Mouse (Mus musculus) ovary, postnatal 10 days (tissue): ENCODE results near the gene Crx.
"Not testable (repeated sequence)": the region's sequence is repeated elsewhere in the genome, so short reads cannot be mapped to it uniquely, and the experiment has no call there.

Experiments used
- DNase-seq: peaks from one replicate; pipeline ENCODE4 v3.0.0; 2022; ENCODE audit warnings: low spot score

Crx gene

DNA sequence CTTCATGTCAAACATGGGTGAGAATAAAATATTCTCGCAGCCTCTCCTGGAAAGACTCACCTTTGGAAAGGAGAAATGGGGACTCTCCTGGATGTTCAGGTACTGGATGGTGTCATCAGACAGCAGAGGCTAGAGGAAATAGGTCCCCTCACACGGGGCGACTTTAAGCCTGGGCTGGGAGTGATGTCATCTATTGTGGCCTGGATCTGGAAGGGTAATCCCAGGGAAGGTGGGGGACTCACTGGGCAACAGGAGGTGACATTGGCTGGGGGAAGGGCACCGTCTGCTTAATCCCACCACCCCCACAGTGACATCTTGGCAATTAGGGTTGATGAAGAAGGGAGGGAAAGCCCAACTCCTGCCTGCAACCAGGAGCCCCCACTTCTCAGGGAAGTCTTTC, at the start of gene Crx:
Gene Crx (minus strand): TSS at position 213 of the 400 bp plus-strand sequence.
- no peak for DNase-seq

DNA sequence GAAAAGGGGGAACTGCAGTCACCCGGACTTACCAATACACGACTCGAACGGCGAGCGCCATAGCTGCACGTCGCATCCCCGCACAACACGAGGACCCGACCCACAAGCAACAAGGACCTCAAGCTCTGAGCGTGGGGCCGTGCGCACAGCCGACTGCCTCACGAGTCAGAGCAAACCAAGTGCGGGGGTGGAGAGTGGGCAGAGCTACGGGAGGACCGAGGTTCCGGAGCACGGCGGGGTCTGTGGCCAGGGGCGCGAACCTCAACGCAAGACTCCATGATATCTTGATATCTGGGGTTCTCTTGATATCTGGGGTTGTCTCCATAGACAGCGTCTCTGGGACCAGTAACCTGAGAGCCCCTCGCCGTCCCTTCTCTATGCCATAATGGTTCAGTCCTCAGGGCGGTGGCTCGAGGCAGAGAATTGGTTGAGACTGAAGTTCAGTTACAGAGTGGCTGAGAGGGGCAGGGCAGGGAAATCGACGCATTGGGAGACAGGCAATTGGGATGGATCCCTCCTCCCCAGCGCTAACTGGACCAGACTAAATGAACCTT, 42.5 kb upstream of the Crx start, which contains the start of gene Selenow:
Gene Selenow (minus strand): TSS at position 183 of the 554 bp plus-strand sequence.
- peak; percentile 87 for DNase-seq

DNA sequence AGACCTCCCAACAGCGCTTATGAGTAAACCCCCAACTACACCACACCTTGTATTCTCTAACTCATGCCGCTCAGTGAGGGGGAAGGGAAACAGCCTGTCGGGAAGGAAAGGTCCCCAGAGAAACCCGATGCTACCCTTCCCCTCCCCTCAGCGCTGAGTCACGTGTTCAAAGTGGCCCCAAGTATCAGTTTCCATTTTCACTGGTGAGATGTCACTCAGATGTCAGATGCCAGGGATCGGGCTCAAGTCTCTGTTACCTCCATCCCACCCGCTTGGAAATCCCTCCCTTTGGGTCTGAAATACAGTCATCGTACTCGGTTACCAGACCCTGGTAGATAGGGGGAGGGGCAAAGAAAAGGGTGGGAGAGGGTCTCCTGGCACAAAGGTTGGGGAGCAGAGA, 42.0 kb upstream of the Crx start:
- no peak for DNase-seq

DNA sequence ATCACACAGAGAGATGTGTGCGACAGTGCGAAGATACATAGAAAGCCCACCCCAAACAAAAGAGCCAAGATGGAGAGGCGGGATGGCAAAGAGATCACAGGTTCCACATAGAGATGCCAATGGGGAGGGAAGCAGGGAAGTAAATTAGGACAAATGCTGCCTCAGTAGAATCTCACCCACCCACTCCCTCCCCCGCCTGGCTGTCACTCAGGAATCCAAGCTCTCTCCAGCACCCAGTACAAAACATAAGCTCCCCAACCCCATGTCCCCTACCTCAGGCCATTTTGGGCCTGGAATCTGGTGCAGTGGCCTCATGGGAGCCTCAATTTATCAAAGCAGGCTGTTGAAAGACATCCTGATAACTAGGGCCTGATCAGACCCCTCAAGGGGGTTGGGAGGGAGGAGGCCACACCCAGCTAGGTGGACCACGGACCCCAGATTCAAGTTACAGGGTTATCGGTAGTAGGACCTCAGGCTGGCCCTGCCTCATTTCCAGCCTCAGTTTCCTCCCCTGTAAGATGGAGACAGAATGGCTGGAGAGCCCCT, 41.0 kb upstream of the Crx start:
- no peak for DNase-seq

DNA sequence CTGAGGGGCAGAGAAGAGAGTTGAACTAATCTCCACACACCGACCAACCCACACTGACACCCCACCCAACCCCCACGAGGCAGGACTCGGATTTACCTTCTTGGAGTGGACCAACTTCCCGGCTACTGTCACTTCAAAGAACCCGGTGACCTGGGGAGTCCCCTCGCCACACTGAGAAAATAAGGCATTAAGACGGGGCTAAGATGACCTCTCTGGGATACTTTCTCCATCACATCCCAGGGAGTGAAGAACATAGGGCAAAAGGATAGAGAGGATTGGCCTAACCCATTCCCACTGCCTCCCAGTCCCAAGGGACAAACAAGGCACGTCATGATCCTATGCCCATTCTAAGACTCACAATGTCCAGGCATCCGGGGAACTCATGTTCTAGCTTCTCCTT, 40.2 kb upstream of the Crx start:
- DNase-seq: no peak

DNA sequence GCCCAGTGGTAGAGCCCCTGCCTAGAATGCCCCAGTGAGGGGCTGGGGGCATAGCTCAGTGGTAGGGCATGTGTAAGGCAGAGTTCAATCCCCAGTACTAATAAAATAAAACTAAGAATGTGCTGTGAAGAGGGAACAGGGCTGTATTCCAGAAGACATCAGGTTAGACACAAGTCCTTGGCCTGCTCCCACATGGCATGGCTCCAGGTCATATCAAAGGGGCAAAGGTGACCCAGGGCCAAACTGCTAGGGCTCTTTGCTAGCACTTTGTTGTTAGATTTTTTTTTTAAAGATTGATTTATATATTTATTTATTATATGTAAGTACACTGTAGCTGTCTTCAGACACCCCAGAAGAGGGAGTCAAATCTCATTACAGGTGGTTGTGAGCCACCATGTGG, 38.6 kb upstream of the Crx start:
- no peak for DNase-seq

DNA sequence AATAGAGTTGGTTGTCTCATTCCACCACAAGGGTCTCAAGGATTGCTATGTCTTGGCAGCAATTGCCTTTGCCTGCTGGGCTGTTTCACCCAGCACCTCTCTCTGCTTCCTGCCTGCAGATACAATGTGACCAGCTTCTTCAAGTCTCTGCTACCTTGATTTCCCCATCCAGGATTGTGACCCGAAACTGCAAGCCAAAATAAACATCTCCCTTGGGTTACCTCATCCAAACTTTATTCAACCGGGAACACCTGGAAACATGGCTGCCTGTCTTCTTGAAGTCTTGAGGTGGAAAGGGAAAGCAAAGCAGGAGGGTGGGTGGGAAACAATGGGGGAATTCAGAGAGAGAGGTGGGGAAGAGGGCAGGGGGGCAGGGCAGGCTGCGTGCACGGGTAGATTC, 37.2 kb upstream of the Crx start:
- DNase-seq: no peak

DNA sequence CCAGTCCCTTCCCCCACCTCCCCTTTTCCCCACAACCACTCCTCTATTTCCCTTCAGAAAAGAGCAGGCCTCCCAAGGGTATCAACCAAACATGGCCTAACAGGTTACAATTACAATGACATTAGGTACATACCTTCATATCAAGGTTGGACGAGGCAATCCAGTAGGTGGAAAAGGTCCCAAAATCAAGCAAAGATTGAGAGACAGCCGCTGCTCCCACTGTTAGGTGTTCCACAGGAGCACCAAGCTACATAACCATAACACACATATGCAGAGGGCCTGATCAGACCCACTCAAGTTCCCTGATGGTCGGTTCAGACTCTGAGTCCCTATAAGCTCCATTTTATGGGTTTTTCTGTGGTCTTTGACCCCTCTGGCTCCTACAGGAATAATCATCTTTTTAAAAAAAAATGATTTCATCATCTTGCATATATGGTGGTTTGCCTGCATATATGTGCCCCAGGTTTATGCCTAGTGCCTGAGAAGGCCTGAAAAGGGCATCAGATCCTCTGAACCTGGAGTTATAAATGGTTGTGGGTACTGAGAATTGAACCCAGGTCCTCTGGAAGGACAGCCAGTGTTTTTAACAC, 36.5 kb upstream of the Crx start:
- DNase-seq: no peak

DNA sequence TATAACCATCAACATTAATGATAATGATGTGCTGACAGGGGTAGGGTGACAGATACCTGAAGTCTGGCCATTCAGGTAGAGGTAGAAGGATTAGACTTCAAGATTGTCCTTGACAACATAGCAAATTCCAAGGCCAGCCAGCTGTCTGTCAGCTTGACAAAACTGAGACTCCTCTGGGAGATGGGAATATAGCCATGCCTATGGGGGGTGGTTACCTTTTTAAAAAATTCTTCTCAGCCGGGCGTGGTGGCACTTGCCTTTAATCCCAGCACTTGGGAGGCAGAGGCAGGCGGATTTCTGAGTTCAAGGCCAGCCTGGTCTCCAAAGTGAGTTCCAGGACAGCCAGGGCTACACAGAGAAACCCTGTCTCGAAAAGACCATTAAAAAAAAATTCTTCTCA, 35.9 kb upstream of the Crx start:
- not testable (repeated sequence) for DNase-seq

DNA sequence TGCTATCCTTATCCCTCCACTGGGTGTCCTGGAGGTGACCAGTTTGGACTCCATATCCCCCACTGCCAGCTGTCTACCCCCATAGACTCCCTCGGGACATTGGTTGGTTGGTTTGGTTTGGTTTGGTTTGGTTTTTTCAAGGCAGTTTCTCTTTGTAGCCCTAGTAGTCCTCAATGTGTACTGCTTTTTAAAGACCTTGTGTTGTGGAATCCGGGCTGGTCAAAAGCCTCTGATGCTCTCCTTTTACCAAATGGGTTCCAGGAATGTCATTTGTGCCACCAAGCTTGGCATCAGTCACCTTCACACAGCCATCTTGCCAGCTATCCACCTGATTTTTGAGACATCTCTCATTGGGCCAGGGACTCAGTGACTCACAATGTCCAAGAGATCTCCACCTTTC, 35.0 kb upstream of the Crx start:
- DNase-seq: no peak

DNA sequence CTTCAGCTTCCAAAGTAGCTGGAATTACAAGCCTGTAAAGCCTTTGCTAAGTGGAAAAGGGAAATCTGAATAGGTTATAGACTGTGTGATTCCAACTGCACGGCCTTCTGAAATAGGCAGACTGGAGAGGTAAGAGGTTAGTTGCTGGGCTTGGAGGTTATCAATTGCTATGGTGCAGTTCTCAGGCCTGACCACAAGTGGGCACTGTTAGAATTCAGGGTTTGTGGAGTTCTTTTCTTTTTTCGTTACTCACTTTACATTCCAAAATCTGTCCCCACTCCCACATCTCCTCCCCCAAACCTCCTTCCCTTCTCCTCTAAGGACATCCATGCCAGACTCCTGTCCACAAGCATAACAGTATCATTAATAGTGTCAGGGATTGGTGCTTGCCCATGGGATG, 34.5 kb upstream of the Crx start:
- DNase-seq: no peak

DNA sequence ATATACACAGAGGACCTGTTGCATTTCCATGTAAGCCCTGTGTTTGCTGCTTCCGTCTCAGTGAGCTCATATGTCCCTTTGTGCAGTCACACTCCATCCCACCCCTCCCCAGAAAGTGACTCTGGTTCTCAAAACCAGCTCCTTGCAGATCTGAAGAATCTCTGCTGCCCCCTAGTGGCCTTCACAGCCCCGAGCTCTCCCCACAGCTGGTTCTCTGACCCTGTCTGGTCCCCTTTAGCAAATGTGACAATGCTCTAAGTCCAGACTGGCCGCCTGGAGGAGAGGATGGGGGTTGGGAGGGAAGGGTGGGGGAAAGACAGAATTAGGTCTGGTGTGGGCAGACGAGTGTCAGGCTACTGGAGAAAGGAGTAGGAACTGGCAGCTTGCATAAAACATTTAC, 32.4 kb upstream of the Crx start:
- DNase-seq: peak; percentile 32

DNA sequence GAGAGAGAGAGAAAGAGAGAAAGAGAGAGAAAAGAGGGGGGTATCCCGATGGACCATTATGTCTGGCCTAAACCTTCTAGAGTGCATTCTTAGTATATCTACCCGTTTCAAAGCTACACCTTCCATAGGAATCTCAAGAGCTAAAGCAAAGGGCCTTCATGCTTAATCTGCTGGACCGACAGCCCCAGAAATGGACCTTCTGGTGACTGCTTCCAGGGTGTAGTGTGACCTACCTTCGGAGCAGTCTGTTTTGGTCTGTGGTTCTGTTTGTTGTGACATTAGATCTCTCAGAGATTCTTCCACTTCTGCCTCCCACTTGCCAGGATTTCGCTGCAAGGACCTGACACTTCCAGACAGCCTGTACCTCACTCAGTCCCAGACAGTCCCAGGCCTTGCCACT, 30.8 kb upstream of the Crx start:
- DNase-seq: no peak

DNA sequence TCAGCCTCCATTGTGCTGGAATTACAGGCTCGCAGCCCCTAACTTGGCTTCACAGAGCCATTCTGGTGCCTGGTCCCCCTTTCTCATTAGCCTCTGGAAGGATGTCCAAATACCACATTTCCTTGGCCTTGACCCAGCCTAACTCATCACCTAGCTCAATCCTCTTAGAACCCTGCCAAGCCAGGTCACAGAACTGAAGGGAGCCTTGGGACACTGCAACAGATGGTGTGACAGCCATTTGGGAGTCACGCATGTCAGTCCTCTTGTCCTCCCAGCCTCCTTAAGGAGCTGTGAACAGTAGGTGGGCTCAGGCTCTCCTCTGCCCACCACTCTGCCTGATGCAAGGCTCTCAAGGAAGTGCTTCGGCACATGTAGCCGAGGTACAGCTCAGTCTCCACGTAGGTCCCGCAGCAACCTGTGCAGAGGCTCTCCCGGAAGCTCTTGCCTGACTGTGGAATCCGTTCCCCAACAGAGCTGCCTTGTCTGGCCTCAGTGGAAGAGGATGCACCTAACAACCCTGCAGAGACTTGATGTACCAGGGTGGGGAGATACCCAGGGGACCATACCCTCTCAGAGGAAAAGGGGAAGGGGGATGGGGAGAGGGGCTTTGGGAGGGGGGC, 28.3 kb upstream of the Crx start:
- no peak for DNase-seq

DNA sequence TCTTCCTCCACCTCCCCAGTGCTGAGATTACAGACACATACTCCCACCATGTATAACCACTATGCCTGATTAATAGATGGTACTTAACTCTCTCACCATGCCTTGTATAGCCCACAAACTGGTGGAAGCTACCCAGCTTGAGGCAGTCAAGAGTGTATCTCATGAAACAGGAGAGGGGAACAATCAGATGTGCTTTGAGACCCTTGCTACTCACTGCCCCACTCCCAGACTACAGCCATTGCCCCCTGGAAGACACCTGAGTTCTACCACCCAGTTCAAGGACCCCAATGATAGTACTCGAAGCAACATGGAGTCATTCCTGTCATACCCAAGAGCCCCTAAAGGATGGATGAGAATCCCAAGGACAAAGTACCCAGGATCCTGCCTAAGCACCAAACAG, 26.8 kb upstream of the Crx start:
- DNase-seq: no peak

DNA sequence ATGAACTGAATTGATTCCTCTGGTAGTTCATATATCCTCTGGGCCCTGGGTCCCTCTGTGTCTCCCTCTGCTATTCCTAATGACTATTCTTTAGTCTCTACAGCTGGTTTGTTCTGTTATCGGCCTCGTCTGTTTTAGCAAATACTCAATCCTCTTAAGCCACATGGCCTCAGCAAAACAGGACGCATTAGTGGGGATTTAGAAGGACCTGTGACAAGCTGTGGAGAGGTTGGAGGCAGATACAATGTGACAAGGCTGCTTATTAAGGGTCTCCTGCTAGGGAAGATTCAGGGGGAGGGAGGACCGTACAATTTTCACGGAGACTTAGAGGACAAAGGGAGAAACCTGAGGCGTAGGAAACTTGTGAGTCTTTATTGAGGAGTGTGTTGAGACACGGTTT, 26.1 kb upstream of the Crx start:
- DNase-seq: no peak

DNA sequence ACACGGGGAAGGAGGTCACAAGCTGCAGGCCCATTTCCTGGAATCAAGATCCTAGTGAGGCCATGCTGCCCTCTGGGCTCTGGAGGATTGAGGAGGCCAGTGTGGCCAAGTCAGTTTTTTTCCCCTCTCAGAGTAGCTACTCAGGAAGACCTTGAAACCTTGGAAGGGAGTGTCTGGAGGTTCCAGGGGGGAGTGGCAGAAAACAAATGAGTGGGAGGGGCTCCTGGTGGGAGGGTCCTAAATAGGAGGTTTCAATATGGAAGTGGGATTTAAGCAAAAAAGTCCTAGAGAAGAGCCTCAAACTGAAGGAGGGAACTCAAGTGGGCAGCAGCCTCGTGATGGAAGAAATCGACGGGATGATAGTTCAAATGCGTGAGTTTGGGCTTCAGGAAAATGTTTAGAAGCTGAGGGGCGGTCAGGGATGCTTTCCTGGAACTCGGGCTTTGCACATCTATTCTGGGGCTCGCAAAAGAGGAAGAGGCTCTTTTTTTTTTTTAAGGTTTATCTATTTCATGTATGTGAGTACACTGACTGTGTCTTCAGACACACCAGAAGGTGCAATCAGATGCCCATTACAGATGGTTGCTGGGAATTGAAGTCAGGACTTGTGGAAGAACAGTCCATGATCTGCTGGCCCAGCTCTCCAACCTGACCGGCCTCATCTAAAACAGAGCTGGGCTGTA, 21.7 kb upstream of the Crx start:
- no peak for DNase-seq

DNA sequence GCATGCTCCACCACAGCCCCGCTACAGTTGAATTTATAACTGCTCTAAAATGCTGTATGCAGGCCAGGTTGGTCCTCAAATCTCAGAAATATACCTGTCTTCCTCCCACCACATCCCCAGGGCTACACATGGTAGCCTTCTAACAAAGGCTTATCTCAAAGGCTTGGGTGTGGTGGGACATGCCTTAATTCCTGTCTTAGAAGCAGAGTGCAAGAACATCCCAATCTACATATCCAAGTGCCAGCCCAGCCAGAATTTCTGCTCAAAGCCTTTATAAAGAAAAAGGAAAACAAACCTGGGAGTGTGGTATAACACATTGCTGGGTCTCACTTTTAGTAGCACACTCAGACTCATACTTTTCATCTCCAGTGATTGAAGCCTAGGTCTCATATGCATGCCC, 14.5 kb upstream of the Crx start:
- DNase-seq: no peak

DNA sequence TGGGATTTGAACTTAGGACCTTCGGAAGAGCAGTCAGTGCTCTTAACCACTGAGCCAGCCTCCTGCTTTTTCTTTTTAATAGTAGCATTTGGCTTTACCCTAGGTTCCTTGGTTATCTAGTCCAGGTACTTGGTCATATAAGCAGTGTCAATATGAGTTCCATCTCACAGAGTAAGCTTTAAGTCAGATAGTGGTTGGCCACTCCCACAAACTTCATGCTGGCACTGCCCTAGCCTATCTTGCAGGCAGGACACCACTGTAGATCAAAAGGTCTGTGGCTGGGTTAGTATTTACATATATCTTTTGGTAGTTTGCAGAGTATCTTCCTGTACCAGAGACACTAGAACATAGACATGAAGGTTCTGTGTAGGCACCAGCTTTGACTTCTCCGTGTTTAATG, 4.4 kb upstream of the Crx start:
- no peak for DNase-seq

DNA sequence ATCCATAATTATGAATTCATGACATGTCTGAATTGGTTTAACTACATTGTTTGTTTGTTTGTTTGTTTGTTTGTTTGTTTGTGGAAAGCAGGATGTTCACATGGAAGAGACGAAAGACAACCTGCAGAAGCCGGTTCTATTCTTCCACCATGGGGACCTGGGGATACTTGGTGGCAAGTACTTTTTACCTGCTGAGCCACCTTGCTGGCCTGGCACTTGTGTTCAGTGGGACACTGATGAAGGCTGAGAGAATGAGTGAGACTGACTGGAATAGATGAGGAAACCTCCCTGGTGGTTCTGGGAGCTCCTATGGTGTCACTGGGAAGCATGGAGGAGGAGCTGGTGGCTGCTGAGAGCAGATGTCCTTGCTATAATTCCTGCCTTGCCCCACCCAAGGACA, 2.5 kb upstream of the Crx start, which contains the start of gene Crxos:
Gene Crxos (plus strand): TSS at position 301 of the 400 bp plus-strand sequence.
- DNase-seq: no peak

DNA sequence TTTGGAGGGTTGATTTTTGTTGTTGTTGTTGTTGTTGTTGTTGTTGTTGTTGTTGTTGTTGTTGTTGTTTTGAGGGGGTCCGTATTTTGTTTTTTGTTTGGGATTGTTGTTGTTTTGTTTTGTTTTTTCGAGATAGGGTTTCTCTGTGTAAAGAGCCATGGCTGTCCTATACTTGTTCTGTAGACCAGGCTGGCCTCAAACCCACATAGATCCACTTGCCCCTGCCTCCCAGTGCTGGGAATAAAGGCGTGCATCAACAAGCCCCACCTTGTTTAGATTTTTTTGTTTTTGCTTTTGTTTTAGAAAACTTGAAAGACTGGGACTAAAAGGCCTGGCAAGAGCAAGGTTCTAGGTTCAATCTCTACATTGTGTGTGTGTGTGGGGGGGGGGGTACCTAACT, 2.1 kb upstream of the Crx start:
- DNase-seq: no peak

DNA sequence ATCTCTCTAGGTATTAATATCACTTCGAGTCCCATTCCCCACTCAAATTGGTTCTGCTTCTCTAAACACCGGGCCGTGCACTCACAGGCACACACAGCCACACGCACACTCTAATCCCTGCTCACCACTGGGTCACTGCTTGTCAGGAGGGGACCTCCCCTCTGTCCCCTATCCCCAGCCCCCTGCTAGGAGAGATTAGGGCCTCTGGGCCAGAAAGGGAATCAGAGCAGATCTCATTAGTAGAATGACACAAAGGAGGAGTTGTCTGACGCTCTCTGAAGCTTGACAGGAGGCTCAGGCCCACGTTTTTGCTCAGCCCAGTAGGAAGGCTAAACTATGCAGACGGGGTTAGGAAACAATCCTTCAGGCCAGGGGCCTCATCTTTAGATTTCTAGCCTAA, 1.6 kb upstream of the Crx start:
- DNase-seq: no peak

DNA sequence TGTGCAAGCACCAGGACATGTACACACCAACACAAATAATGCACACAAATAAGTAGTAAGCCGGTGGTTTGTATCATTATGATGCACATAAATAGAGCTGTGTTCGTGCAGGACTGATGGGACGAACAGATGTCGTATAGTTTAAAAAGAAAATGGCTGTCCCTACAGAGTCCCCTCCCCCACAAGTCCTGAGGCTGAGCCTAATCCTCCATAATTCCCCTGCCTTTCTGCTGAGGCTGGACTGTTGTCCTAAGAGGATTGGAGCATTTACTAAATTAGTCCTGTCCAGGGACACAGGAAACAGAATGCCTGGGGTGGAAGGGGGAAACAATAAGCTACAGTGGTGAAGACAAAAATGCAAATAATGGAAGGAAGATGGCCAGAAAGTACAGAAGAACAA, 15.7 kb downstream of the Crx start:
- no peak for DNase-seq
